Mouse (Mus musculus): ENCODE measurements at regions not wholly inside any gene's neighbourhood (a gene's known extent, or its start where the extent isn't known, plus 50 kb on each side); places are given as distances from the start of the nearest gene placed in this dataset.

DNA sequence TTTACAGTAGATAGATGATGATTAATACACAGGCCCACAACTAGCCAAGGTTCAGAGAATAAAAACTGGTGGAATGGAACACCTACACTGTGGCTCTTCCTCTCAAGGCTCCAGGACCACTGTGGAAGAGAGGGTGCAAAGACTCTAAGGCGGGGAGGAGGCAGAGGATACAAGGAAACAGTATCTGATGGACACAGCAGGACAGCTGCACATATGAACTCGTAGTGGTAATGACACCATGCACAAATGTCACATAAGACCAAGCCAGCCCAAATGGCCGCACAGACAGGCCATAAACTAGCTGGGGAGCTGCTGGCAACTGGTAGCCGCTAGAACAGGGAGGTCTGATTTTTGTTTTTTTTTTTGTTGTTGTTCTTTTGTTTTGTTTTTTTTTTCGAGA is 197.0 kb upstream of the Serp2 start:
- TF ChIP-seq POLR2A (IDR thresholded peaks at IDR 0.05; ENCODE audit: insufficient read depth, low read depth, low read length) (no peak), CTCF (IDR thresholded peaks at IDR 0.05; ENCODE audit: insufficient read depth, low read depth, low read length) (no peak)
- H3K4me3 ChIP-seq (ENCODE audit: insufficient read depth, low read depth, low read length) = no peak overlapping the region
- 0 out of 2 replicates have a peak, but pooled peaks cover 3% of the 10 kb centered on the region for H3K4me1 ChIP-seq (ENCODE audit: control insufficient read depth, insufficient read depth, low read length)
- 94% methylated on average over 5 of the region's 5 CpGs for WGBS
- H3K27ac ChIP-seq (ENCODE audit: insufficient read depth, low read depth, low read length) = no peak overlapping the region

DNA sequence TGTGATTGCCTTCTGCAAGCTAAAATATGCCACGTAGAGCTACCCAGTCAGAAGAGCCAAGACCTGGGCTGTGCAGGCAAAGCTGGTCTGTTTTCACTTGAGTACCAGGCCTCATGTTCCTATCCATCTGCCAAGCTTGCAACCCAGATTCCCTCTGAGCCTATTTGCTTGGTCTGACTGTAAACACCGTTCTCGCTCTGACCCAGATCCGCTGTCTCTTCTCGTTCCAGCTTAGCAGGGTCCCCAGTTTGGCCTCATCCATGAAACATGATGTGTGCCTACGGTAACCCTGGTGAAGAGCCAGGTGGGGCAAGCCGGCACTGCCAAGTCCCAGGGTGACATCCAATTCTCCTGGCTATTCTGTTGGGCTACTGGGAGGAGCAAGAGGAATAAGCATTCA is 192.5 kb upstream of the Serp2 start:
- Histone ChIP-seq H3K27ac (ENCODE audit: insufficient read depth, low read depth, low read length) (no peak overlapping the region), H3K4me1 (ENCODE audit: control insufficient read depth, insufficient read depth, low read length) (peaks cover 3% of the 10 kb centered on the region), H3K4me3 (ENCODE audit: insufficient read depth, low read depth, low read length) (no peak overlapping the region)
- TF ChIP-seq POLR2A (IDR thresholded peaks at IDR 0.05; ENCODE audit: insufficient read depth, low read depth, low read length) (no peak), CTCF (IDR thresholded peaks at IDR 0.05; ENCODE audit: insufficient read depth, low read depth, low read length) (no peak)
- 77% methylated on average over 7 of the region's 7 CpGs for WGBS

DNA sequence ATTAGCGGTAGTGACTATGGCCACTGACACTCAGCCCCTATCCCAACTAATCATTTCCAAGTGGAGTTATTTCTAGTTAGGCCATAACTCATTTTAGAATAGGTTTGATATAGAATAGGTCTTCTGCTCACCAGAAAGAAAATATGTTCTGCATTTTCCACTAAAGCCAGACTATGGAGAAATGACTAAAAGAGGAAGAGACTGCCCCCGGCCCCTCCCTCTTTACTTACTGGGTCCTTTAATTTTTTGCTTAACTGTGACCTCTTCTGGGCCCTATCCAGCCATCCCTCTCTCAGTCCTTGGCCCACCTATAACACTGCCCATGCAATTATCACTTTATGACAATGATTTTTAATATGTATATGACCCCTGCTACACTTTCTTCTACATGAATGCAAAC is 192.0 kb upstream of the Serp2 start:
- no peak for TF ChIP-seq POLR2A (IDR thresholded peaks at IDR 0.05; ENCODE audit: insufficient read depth, low read depth, low read length)
- no peak for TF ChIP-seq CTCF (IDR thresholded peaks at IDR 0.05; ENCODE audit: insufficient read depth, low read depth, low read length)
- Histone ChIP-seq H3K27ac (ENCODE audit: insufficient read depth, low read depth, low read length) (no peak overlapping the region), H3K4me3 (ENCODE audit: insufficient read depth, low read depth, low read length) (no peak overlapping the region), H3K4me1 (ENCODE audit: control insufficient read depth, insufficient read depth, low read length) (peaks cover 3% of the 10 kb centered on the region)
- 98% methylated on average over 2 of the region's 2 CpGs for WGBS

DNA sequence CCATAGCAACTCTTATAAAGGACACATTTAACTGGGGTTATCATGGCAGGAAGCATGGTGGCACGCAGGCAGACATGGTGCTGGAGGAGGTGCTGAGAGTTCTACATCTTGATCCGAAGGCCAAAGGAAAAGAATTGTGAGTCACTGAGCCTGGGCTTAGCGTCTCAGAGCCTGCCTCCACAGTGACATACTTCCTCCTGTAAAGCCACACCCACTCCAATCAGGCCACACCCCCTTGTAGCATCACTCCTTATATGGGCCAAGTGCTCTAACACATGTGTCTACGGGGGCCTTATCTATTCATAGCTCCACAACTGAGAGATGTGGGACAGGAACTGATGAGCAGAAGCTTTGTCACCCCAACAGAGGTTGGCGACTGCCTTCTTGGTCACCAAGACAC is 191.1 kb upstream of the Serp2 start:
- WGBS = 91% methylated on average over 5 of the region's 5 CpGs
- TF ChIP-seq POLR2A (IDR thresholded peaks at IDR 0.05; ENCODE audit: insufficient read depth, low read depth, low read length) (no peak), CTCF (IDR thresholded peaks at IDR 0.05; ENCODE audit: insufficient read depth, low read depth, low read length) (no peak)
- Histone ChIP-seq H3K27ac (ENCODE audit: insufficient read depth, low read depth, low read length) (no peak overlapping the region), H3K4me1 (ENCODE audit: control insufficient read depth, insufficient read depth, low read length) (peaks cover 3% of the 10 kb centered on the region), H3K4me3 (ENCODE audit: insufficient read depth, low read depth, low read length) (no peak overlapping the region)

DNA sequence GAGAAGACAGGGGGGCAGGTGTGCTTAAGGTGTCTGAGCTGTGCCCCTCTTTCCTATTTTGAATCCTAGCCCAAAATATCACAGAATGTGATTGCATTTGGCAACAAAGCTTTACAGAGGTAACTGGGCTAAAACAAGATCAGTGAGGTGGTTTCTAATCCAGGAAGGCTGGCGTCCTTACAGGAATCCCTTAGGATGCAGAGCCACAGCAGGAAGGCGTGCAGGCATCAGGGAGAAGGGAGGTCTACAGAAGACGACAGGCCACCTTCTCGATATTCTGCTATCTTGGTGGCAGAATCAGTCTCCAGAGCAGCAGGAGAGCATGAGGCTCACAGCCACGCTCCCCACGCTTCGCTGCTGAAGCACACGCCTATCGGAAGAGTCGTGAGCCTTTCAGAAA is 189.6 kb upstream of the Serp2 start:
- TF ChIP-seq CTCF (IDR thresholded peaks at IDR 0.05; ENCODE audit: insufficient read depth, low read depth, low read length) (no peak), POLR2A (IDR thresholded peaks at IDR 0.05; ENCODE audit: insufficient read depth, low read depth, low read length) (no peak)
- peaks cover 3% of the 10 kb centered on the region for H3K4me1 ChIP-seq (ENCODE audit: control insufficient read depth, insufficient read depth, low read length)
- no peak overlapping the region for H3K4me3 ChIP-seq (ENCODE audit: insufficient read depth, low read depth, low read length)
- WGBS = 87% methylated on average over 10 of the region's 10 CpGs
- H3K27ac ChIP-seq (ENCODE audit: insufficient read depth, low read depth, low read length) = no peak overlapping the region

DNA sequence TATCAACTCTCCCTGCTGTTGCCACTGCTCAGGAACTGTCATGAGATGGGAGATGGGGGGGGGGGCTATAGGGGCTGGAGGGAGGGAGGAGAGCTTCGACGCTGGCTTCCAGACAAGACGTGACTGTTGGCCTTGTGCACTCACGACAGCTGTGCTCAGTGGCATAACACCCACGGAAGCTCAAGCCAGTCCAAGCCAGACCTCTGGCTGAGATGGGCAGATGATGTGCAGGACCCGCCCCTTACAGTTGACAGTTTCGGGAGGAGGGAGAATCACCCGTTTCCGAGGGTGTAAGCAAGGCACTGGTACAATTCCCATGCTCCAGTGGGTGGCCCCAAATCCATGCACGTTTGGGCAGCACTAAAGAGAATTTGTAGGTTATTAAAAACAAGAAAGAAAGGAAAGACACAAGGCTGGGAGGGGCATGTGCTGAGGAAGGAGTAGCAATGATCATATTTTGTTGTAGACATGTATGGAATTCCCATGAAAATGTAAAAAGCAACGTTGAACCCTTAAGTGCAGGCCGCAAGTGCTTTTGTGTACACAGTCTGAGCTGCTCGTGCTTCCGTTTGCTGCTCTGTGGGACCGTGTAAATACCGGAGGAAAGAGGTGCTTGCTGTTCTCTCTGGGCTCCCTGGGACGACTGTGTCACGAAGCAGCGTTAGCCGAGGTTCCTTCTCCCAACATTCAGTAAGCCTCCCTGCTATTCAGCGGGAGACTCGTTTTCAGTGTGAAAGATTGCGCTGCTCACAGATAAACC is 188.2 kb upstream of the Serp2 start:
- WGBS = 52% methylated on average over 23 of the region's 23 CpGs

DNA sequence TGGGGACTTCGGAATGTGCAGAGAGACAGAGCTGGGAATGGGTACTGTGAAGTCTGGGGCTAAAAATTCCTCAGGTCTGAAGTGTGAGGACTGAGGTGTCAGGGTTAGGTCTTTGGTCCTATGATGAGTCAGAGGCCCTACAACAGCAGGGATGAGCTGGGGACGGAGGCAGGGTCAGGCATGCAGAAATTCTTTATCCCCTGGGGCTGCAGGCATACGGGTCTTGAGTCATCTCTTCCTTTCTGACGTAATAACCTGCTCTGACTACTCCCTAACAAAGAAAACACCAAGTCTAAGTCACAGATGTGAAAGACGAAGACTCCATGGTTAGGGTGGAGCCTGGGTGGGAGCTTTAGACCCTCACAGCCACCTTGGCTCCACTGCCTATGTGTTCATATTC is 185.6 kb upstream of the Serp2 start:
- TF ChIP-seq CTCF (IDR thresholded peaks at IDR 0.05; ENCODE audit: insufficient read depth, low read depth, low read length) (no peak), POLR2A (IDR thresholded peaks at IDR 0.05; ENCODE audit: insufficient read depth, low read depth, low read length) (no peak)
- H3K4me1 ChIP-seq (ENCODE audit: control insufficient read depth, insufficient read depth, low read length) = peaks cover 7% of the 10 kb centered on the region
- 83% methylated on average over 5 of the region's 5 CpGs for WGBS
- H3K4me3 ChIP-seq (ENCODE audit: insufficient read depth, low read depth, low read length) = no peak overlapping the region
- H3K27ac ChIP-seq (ENCODE audit: insufficient read depth, low read depth, low read length) = no peak overlapping the region

More for the DNA sequence above, 188.2 kb upstream of the Serp2 start:
- TF ChIP-seq CTCF (IDR thresholded peaks at IDR 0.05; ENCODE audit: insufficient read depth, low read depth, low read length) (no peak), POLR2A (IDR thresholded peaks at IDR 0.05; ENCODE audit: insufficient read depth, low read depth, low read length) (no peak)
- Histone ChIP-seq H3K27ac (ENCODE audit: insufficient read depth, low read depth, low read length) (no peak overlapping the region), H3K4me3 (ENCODE audit: insufficient read depth, low read depth, low read length) (no peak overlapping the region), H3K4me1 (ENCODE audit: control insufficient read depth, insufficient read depth, low read length) (peaks cover 6% of the 10 kb centered on the region)

DNA sequence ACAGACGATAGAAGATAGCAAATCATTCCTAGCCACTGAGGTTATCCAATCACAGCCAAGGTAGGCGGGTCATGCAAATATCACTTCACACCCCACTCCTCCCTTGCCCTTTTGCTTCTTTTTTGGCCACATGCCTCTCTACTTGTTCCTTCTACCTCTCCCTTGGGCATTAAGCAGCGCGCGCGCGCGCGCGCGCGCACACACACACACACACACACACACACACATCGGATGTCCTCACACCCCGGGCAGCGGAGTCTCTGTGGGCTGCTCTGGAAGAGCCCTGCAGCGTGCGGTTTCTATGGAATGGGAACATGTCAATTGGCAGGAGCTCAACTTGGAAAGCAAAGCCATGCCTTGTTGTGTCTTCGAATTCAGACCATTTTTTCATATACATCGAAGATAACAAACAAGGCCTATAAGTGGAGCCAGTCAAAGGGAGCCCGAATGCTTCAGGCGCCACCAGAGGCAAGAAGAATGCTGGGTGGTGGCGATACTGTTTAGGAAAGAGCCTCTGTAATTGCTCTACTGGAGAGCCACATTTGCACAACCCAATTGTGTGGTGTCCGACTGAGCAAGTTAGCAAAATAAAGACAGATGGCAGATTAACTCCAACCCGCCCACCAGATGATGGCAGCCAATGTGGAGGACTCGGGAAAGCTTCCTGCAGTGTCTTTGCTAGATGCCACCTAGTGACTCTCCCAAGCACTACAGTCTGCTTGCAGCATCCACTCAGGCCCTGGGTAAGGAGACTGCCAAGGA is 183.3 kb upstream of the Serp2 start:
- WGBS = 53% methylated on average over 25 of the region's 25 CpGs
- H3K4me1 ChIP-seq (ENCODE audit: control insufficient read depth, insufficient read depth, low read length) = peaks cover 9% of the 10 kb centered on the region
- TF ChIP-seq CTCF (IDR thresholded peaks at IDR 0.05; ENCODE audit: insufficient read depth, low read depth, low read length) (no peak), POLR2A (IDR thresholded peaks at IDR 0.05; ENCODE audit: insufficient read depth, low read depth, low read length) (no peak)
- H3K4me3 ChIP-seq (ENCODE audit: insufficient read depth, low read depth, low read length) = no peak overlapping the region
- no peak overlapping the region for H3K27ac ChIP-seq (ENCODE audit: insufficient read depth, low read depth, low read length)

DNA sequence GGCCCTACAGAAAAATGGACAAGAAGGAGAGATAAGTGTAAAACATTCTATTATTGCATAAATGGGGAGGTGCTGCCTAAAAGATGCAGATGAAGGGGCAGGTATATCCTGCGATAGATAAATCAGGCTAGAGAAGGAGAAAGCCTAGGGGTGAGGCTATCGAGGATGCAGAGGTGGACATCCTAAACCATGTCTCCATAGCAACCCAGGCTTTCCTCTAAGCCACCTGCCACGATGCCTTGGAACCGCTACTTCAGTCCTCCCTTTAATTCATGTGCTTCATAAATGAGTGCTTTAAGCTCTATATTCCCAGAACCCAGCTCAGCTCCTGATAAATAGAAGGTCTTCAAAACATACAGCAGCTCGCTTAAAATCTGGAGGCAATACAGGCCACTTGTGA is 179.3 kb upstream of the Serp2 start:
- H3K4me3 ChIP-seq (ENCODE audit: insufficient read depth, low read depth, low read length) = no peak overlapping the region
- peaks cover 11% of the 10 kb centered on the region for H3K4me1 ChIP-seq (ENCODE audit: control insufficient read depth, insufficient read depth, low read length)
- H3K27ac ChIP-seq (ENCODE audit: insufficient read depth, low read depth, low read length) = no peak overlapping the region
- 52% methylated on average over 5 of the region's 5 CpGs for WGBS
- no peak for TF ChIP-seq POLR2A (IDR thresholded peaks at IDR 0.05; ENCODE audit: insufficient read depth, low read depth, low read length)
- no peak for TF ChIP-seq CTCF (IDR thresholded peaks at IDR 0.05; ENCODE audit: insufficient read depth, low read depth, low read length)

Measured in olfactory bulb, adult 2 months (tissue).